Mouse (Mus musculus): ENCODE results near the gene Anapc15. TPM values are rescaled to one million over a fixed set of nuclear protein-coding genes. Genes with fewer than 3 reads are reported as not detected.

The Anapc15 gene
- polyA plus RNA-seq, 1 experiment from 2014 or later = 72.0 TPM

DNA sequence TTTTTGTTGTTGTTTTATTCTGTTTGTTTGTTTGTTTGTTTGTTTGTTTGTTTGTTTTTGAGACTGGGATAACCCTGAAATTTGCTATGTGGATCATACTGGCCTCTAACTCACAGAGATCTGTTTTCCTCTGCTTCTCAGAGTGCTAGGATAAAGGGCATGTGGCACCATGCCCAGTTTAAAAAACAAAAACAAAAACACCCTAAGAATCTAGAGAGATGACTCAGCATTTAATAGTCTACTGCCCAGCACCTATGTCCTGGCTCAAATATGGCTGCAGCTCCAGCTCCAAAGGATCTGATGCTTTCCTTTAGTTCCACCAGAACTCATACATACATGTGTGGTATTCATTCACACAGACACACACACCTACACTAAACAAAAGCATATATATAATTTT lies 2.5 kb upstream of the Anapc15 start:
- Histone ChIP-seq H3K9ac (replicated peaks; ENCODE audit: low read depth, low read length) (no peak overlapping the region), H3K4me1 (ENCODE audit: control insufficient read depth, insufficient read depth, low read length) (no peaks in the 10 kb centered on the region), H3K4me2 (replicated peaks; ENCODE audit: low read depth, low read length) (no peak overlapping the region), H3K36me3 (ENCODE audit: control insufficient read depth, insufficient read depth, low read length) (no peaks in the 10 kb centered on the region), H3K27ac (ENCODE audit: low read length) (no peak overlapping the region), H3K9me3 (ENCODE audit: control insufficient read depth, low read depth, low read length) (no peaks in the 10 kb centered on the region), H3K27me3 (ENCODE audit: control insufficient read depth, insufficient read depth, low read length) (no peaks in the 10 kb centered on the region), H3K4me3 (ENCODE audit: low read depth, low read length) (no peak overlapping the region)
- ATAC-seq (ENCODE audit: insufficient number of reproducible peaks, insufficient read depth, low FRiP score, low read depth) = no peak

GRCm38 (mm10) chr7:101862291-101862690 lies 1.2 kb upstream of the Anapc15 start:
- H3K9me3 ChIP-seq (ENCODE audit: control insufficient read depth, low read depth, low read length) = no peaks in the 10 kb centered on the region
- no peak overlapping the region for H3K27ac ChIP-seq (ENCODE audit: low read length)
- no peak for ATAC-seq (ENCODE audit: insufficient number of reproducible peaks, insufficient read depth, low FRiP score, low read depth)
- 54% methylated on average over 3 of the region's 3 CpGs for WGBS
- H3K4me3 ChIP-seq (ENCODE audit: low read depth, low read length) = no peak overlapping the region
- H3K27me3 ChIP-seq (ENCODE audit: control insufficient read depth, insufficient read depth, low read length) = no peaks in the 10 kb centered on the region
- no peaks in the 10 kb centered on the region for H3K36me3 ChIP-seq (ENCODE audit: control insufficient read depth, insufficient read depth, low read length)
- no peak overlapping the region for H3K9ac ChIP-seq (replicated peaks; ENCODE audit: low read depth, low read length)
- no peaks in the 10 kb centered on the region for H3K4me1 ChIP-seq (ENCODE audit: control insufficient read depth, insufficient read depth, low read length)
- H3K4me2 ChIP-seq (replicated peaks; ENCODE audit: low read depth, low read length) = no peak overlapping the region

GRCm38 (mm10) chr7:101866491-101867265 lies 3.2 kb downstream of the Anapc15 start:
- Histone ChIP-seq H3K27me3 (ENCODE audit: control insufficient read depth, insufficient read depth, low read length) (no peaks in the 10 kb centered on the region), H3K4me2 (replicated peaks; ENCODE audit: low read depth, low read length) (no peak overlapping the region), H3K36me3 (ENCODE audit: control insufficient read depth, insufficient read depth, low read length) (no peaks in the 10 kb centered on the region), H3K27ac (ENCODE audit: low read length) (no peak overlapping the region), H3K9ac (replicated peaks; ENCODE audit: low read depth, low read length) (no peak overlapping the region), H3K4me3 (ENCODE audit: low read depth, low read length) (no peak overlapping the region), H3K4me1 (ENCODE audit: control insufficient read depth, insufficient read depth, low read length) (no peaks in the 10 kb centered on the region), H3K9me3 (ENCODE audit: control insufficient read depth, low read depth, low read length) (no peaks in the 10 kb centered on the region)
- no peak for ATAC-seq (ENCODE audit: insufficient number of reproducible peaks, insufficient read depth, low FRiP score, low read depth)
- 80% methylated on average over 11 of the region's 11 CpGs for WGBS

DNA sequence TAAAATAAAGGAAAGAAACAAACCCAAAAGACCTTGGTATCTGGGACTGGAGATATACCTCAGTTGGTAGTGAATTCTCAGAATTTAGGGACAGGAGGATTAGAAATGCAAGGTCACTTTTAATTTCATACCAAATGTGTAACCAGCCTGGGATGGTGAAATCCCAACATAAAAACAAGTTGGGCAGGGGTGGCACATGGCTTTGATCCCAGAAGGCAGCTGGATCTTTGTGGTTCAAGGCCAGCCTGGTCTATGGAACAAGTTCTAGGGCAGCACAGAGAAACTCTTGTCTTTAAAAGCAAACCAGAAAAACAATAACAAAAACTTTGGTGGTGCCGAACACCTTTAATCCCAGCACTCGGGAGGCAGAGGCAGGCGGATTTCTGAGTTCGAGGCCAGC lies 4.0 kb downstream of the Anapc15 start:
- Histone ChIP-seq H3K27me3 (ENCODE audit: control insufficient read depth, insufficient read depth, low read length) (no peaks in the 10 kb centered on the region), H3K4me1 (ENCODE audit: control insufficient read depth, insufficient read depth, low read length) (no peaks in the 10 kb centered on the region), H3K9me3 (ENCODE audit: control insufficient read depth, low read depth, low read length) (no peaks in the 10 kb centered on the region), H3K27ac (ENCODE audit: low read length) (no peak overlapping the region), H3K4me3 (ENCODE audit: low read depth, low read length) (no peak overlapping the region), H3K9ac (replicated peaks; ENCODE audit: low read depth, low read length) (no peak overlapping the region), H3K4me2 (replicated peaks; ENCODE audit: low read depth, low read length) (no peak overlapping the region), H3K36me3 (ENCODE audit: control insufficient read depth, insufficient read depth, low read length) (no peaks in the 10 kb centered on the region)
- no peak for ATAC-seq (ENCODE audit: insufficient number of reproducible peaks, insufficient read depth, low FRiP score, low read depth)
- 98% methylated on average over 4 of the region's 4 CpGs for WGBS

DNA sequence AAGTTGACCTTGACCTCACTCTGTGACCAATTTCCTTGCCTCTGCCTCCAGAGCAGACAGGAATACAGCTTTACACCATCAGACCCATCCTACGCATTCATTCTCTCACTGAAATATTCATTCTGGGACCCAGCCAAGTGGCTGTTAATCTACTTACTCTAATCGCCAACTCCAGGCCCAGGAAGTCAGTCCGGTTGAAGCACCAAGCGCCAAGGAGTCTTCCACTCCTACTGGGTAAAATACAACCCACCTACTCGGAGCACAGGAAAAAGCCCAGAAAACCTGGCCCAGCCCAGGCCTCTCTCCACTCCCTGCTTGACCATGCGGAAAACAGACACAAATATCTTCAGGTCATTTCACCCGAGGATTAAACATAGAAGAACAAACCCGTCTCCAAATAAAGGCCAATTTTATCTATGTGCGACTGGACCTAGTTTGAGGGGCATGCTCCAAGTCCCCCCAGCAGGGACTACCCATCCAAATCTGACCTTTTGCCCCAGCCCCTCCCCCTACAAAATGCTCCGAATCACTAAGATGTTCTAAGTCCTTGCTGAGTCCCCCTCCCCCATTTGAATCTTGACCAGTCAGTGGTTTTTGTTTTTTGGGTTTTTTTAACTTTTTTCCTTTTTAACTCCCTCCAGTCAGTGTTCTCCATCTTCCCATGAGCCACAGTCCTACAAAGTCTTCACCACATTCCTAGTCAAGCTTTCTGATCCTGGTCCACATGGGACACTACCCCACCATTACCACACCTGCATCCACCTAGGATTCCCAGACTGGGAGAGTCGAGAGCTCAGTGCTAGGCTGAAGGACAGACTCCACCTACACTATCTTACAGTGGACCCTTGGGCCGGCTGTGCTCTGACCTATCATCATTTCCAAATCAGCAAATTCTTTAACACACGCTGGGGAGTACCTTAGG lies 5.0 kb downstream of the Anapc15 start:
- no peak for ATAC-seq (ENCODE audit: insufficient number of reproducible peaks, insufficient read depth, low FRiP score, low read depth)
- H3K36me3 ChIP-seq (ENCODE audit: control insufficient read depth, insufficient read depth, low read length) = no peaks in the 10 kb centered on the region
- H3K4me2 ChIP-seq (replicated peaks; ENCODE audit: low read depth, low read length) = no peak overlapping the region
- no peaks in the 10 kb centered on the region for H3K9me3 ChIP-seq (ENCODE audit: control insufficient read depth, low read depth, low read length)
- H3K4me3 ChIP-seq (ENCODE audit: low read depth, low read length) = no peak overlapping the region
- H3K9ac ChIP-seq (replicated peaks; ENCODE audit: low read depth, low read length) = no peak overlapping the region
- no peaks in the 10 kb centered on the region for H3K27me3 ChIP-seq (ENCODE audit: control insufficient read depth, insufficient read depth, low read length)
- no peak overlapping the region for H3K27ac ChIP-seq (ENCODE audit: low read length)
- H3K4me1 ChIP-seq (ENCODE audit: control insufficient read depth, insufficient read depth, low read length) = no peaks in the 10 kb centered on the region
- 71% methylated on average over 13 of the region's 13 CpGs for WGBS

- no peaks in the 10 kb centered on the region for H3K36me3 ChIP-seq (ENCODE audit: control insufficient read depth, insufficient read depth, low read length)
- H3K4me3 ChIP-seq (ENCODE audit: low read depth, low read length) = no peak overlapping the region
- no peak overlapping the region for H3K27ac ChIP-seq (ENCODE audit: low read length)
- no peaks in the 10 kb centered on the region for H3K4me1 ChIP-seq (ENCODE audit: control insufficient read depth, insufficient read depth, low read length)
- no peaks in the 10 kb centered on the region for H3K9me3 ChIP-seq (ENCODE audit: control insufficient read depth, low read depth, low read length)
- ATAC-seq (ENCODE audit: insufficient number of reproducible peaks, insufficient read depth, low FRiP score, low read depth) = no peak
- H3K27me3 ChIP-seq (ENCODE audit: control insufficient read depth, insufficient read depth, low read length) = no peaks in the 10 kb centered on the region
- H3K9ac ChIP-seq (replicated peaks; ENCODE audit: low read depth, low read length) = no peak overlapping the region
- WGBS = 73% methylated on average over 7 of the region's 7 CpGs
- no peak overlapping the region for H3K4me2 ChIP-seq (replicated peaks; ENCODE audit: low read depth, low read length)
These were observed 5.6 kb downstream of the Anapc15 start for GRCm38 (mm10) chr7:101869163-101869500.

GRCm38 (mm10) chr7:101870629-101871028 lies 7.1 kb downstream of the Anapc15 start, which contains the start of gene Folr1:
TSS of gene Folr1 (minus strand) at chr7:101870788.
- H3K9me3 ChIP-seq (ENCODE audit: control insufficient read depth, low read depth, low read length) = no peaks in the 10 kb centered on the region
- 62% methylated on average over 2 of the region's 2 CpGs for WGBS
- H3K27ac ChIP-seq (ENCODE audit: low read length) = no peak within 1 kb of the TSS
- ATAC-seq (ENCODE audit: insufficient number of reproducible peaks, insufficient read depth, low FRiP score, low read depth) = no peak
- H3K36me3 ChIP-seq (ENCODE audit: control insufficient read depth, insufficient read depth, low read length) = no peaks in the 10 kb centered on the region
- no peak within 1 kb of the TSS for H3K9ac ChIP-seq (replicated peaks; ENCODE audit: low read depth, low read length)
- H3K4me2 ChIP-seq (replicated peaks; ENCODE audit: low read depth, low read length) = no peak within 1 kb of the TSS
- H3K4me3 ChIP-seq (ENCODE audit: low read depth, low read length) = no peak within 1 kb of the TSS
- H3K4me1 ChIP-seq (ENCODE audit: control insufficient read depth, insufficient read depth, low read length) = no peaks in the 10 kb centered on the region
- H3K27me3 ChIP-seq (ENCODE audit: control insufficient read depth, insufficient read depth, low read length) = no peaks in the 10 kb centered on the region

DNA sequence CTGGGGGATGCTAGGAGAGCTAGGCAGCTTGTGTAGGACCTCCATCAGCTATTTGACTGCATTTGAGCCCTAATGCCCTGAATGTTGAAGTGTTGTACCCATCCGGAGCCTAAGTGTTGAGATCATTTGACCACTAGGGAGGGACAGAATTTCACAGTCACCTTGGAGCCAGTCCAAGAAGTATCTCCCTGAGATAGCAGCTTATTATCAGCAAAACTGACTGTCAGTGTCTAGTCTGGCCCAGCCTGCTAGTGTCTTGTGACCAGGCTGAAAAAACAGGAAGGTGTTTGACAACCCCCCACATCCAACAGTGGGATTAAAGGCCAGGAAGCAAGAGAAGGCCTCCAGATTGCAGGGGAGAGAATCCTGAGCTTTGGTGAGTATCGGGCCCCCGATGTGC lies 7.8 kb downstream of the Anapc15 start:
- WGBS = 81% methylated on average over 3 of the region's 3 CpGs
- ATAC-seq (ENCODE audit: insufficient number of reproducible peaks, insufficient read depth, low FRiP score, low read depth) = no peak
- H3K9me3 ChIP-seq (ENCODE audit: control insufficient read depth, low read depth, low read length) = no peaks in the 10 kb centered on the region
- no peaks in the 10 kb centered on the region for H3K36me3 ChIP-seq (ENCODE audit: control insufficient read depth, insufficient read depth, low read length)
- H3K4me1 ChIP-seq (ENCODE audit: control insufficient read depth, insufficient read depth, low read length) = no peaks in the 10 kb centered on the region
- no peak overlapping the region for H3K4me3 ChIP-seq (ENCODE audit: low read depth, low read length)
- no peaks in the 10 kb centered on the region for H3K27me3 ChIP-seq (ENCODE audit: control insufficient read depth, insufficient read depth, low read length)
- no peak overlapping the region for H3K4me2 ChIP-seq (replicated peaks; ENCODE audit: low read depth, low read length)
- no peak overlapping the region for H3K27ac ChIP-seq (ENCODE audit: low read length)
- no peak overlapping the region for H3K9ac ChIP-seq (replicated peaks; ENCODE audit: low read depth, low read length)

Data from stomach, embryonic 14.5 days (tissue).